Comparison of ENCODE assay signal across 20 mouse cellular contexts in the genomic region with DNA sequence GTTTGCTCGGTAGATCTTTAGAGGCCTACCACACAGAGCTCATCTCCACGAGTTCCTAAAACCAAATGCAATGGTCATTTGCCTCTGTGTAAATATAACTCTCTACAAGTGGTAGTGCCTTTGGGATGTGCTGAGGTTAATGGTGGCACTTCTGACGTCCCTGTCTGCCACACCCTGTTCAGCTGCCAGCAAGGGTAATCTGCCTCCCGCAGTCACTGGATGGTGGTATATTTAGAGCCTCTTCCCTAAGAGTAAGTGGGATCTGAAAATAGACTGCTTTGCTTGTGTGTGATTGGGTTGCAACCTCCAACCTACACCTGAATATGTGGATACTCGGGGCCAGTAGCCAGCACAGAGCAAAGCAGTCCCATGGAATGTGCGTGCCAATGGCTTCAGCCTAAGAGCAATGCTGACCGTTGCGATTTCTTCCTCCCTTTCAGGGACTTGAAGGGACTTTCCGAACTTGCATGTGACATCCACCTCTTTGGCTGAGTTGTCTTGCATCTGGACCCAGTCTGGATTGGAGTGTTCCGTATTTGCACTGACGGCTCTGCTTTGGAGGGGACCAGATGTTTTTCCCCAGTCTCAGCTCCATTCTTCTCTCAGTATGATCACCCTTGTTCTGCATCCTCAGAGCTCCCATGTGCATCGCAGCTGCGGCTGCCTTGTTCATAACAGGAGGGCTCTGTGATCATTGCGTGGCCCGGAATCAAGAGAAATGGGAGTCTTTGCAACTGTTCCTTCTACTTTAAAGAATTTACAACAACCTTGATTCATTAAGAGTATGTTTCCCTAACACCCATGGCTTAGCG. TPM values are rescaled to one million over a fixed set of nuclear protein-coding genes. Genes with fewer than 3 reads are reported as not detected.
DNase-seq lines count a peak whose midpoint lies in the region; ATAC-seq and TF ChIP-seq lines count a peak whose summit lies in the region.
"Had no signal": no experiment of that assay in that cellular context is flagged by ENCODE, and none has a peak within 500 bp of the region (broad histone marks: within the 10 kb centered on the region; RNA-seq: fewer than 3 reads in every experiment).

No protein-coding gene starts in this region.

- H3K4me1 ChIP-seq in heart, embryonic 12.5 days (replicated peaks) = peaks cover 9% of the 10 kb centered on the region; the same call in 1 of the 2 replicates
- H3K4me1 ChIP-seq in heart, postnatal 0 days (ENCODE audit: control insufficient read depth, insufficient read depth) = 0 out of 2 replicates have a peak, but pooled peaks cover 8% of the 10 kb centered on the region
- H3K4me1 ChIP-seq: liver, embryonic 12.5 days had no signal

- H3K36me3 ChIP-seq in heart, embryonic 12.5 days = no peaks in the 10 kb centered on the region
- H3K36me3 ChIP-seq in heart, postnatal 0 days (replicated peaks; ENCODE audit: control insufficient read depth, insufficient read depth, low read length) = no peaks in the 10 kb centered on the region
- H3K36me3 ChIP-seq: hindbrain, embryonic 13.5 days; liver, embryonic 12.5 days had no signal

- peak; percentile 56 for DNase-seq in gastrocnemius, adult 18-20 months (ENCODE audit: low spot score)
- no peak for DNase-seq in gastrocnemius, postnatal 25 days
- DNase-seq in heart, adult 9 months (ENCODE audit: low spot score in 2 of 2) = peak; percentile 12 to 27
- peak; percentile 28 for DNase-seq in brain, adult 2 months (ENCODE audit: low read depth, low spot score)
- DNase-seq in heart, postnatal 0 days (ENCODE audit: low spot score) = peak; percentile 36
- DNase-seq in spleen, adult 18-20 months = no peak
- no peak for DNase-seq in cerebellum, postnatal 10 days
- DNase-seq: B cell, adult 2 months; cerebellum, adult 2 months; kidney, adult 9 months; kidney, postnatal 25 days; lung, embryonic 14.5 days; retina, postnatal 1 day; right cerebral cortex, postnatal 4 days had no signal

- no peak overlapping the region for H3K4me3 ChIP-seq in heart, embryonic 12.5 days
- H3K4me3 ChIP-seq in heart, postnatal 0 days (ENCODE audit: low read depth, low read length) = no peak overlapping the region
- H3K4me3 ChIP-seq: erythroblast, embryonic 14.5 days; hindbrain, embryonic 13.5 days; liver, embryonic 12.5 days had no signal

- no peak for ATAC-seq in heart, embryonic 12.5 days (ENCODE audit: insufficient number of reproducible peaks, low FRiP score)
- peak; percentile 85 for ATAC-seq in heart, postnatal 0 days (ENCODE audit: insufficient read depth, low read depth)
- ATAC-seq: inflammation-experienced regulatory T-cells, adult 6 months; liver, embryonic 12.5 days had no signal

- 73% methylated on average over 16 of the region's 16 CpGs for WGBS in heart, embryonic 12.5 days
- WGBS in heart, postnatal 0 days = 63% methylated on average over 16 of the region's 16 CpGs

- no peak overlapping the region for H3K4me2 ChIP-seq in heart, embryonic 12.5 days
- 0 out of 2 replicates have a peak overlapping the region, but pooled peaks have one; percentile 5 for H3K4me2 ChIP-seq in heart, postnatal 0 days (ENCODE audit: low read depth, low read length)
- H3K4me2 ChIP-seq: hindbrain, embryonic 13.5 days; liver, embryonic 12.5 days; lung, embryonic 14.5 days; midbrain, embryonic 11.5 days had no signal

- no peak for TF ChIP-seq EP300 in heart, postnatal 0 days (IDR thresholded peaks at IDR 0.05; ENCODE audit: low read depth)

- no peak for TF ChIP-seq CTCF in heart, postnatal 0 days (IDR thresholded peaks at IDR 0.05; ENCODE audit: low read depth)

- H3K27ac ChIP-seq in heart, embryonic 12.5 days (ENCODE audit: poor library complexity, severe bottlenecking) = no peak overlapping the region
- peak overlapping the region; percentile 7; the same call in 1 of the 2 replicates for H3K27ac ChIP-seq in heart, postnatal 0 days (ENCODE audit: low read depth)
- H3K27ac ChIP-seq: hindbrain, embryonic 13.5 days; liver, embryonic 12.5 days had no signal

- H3K9ac ChIP-seq in heart, embryonic 12.5 days = no peak overlapping the region
- no peak overlapping the region for H3K9ac ChIP-seq in heart, postnatal 0 days (replicated peaks; ENCODE audit: low read depth, low read length)
- H3K9ac ChIP-seq: hindbrain, embryonic 13.5 days; liver, embryonic 12.5 days; lung, embryonic 14.5 days had no signal

- no peaks in the 10 kb centered on the region for H3K9me3 ChIP-seq in heart, embryonic 12.5 days (replicated peaks)
- H3K9me3 ChIP-seq in heart, postnatal 0 days (replicated peaks; ENCODE audit: control insufficient read depth, low read length) = no peaks in the 10 kb centered on the region
- H3K9me3 ChIP-seq: hindbrain, embryonic 13.5 days; liver, embryonic 12.5 days had no signal

- H3K27me3 ChIP-seq in heart, embryonic 12.5 days (replicated peaks) = no peaks in the 10 kb centered on the region
- H3K27me3 ChIP-seq in heart, postnatal 0 days (ENCODE audit: control insufficient read depth, insufficient read depth, low read length) = no peaks in the 10 kb centered on the region
- H3K27me3 ChIP-seq: liver, embryonic 12.5 days had no signal

RNA-seq across cellular contexts. Expression of gene Rxrg, which starts 9.2 kb away (rescaled TPM):
- 10 to 100 TPM; 54.1 to 60.4 TPM for total RNA-seq in gastrocnemius, adult 18-20 months (2021)
- 10 to 100 TPM; 24.9 to 51.0 TPM for total RNA-seq in gastrocnemius, postnatal 25 days (2021)
- 1.7 TPM in 2 replicates for polyA plus RNA-seq in heart, embryonic 12.5 days (2016; fragmentation: Nextera tagmentation; extraction: Ambion mirVana)
- total RNA-seq in heart, postnatal 0 days (2014; rRNA removed; ENCODE audit: low replicate concordance) = 0.27 and 4.7 TPM in 2 replicates
- 3.0 and 3.2 TPM in 2 replicates for polyA plus RNA-seq in heart, postnatal 0 days (2015; fragmentation: Nextera tagmentation; extraction: Ambion mirVana)
- polyA plus RNA-seq: erythroblast, embryonic 14.5 days; inflammation-experienced regulatory T-cells, adult 6 months had no signal

Comparison
In these comparisons a context has a peak if more than half of its experiments do, and no peak if none do; other contexts are left out.
1. DNase-seq: peak in gastrocnemius, adult 18-20 months (single experiment), heart, adult 9 months (2 of 2), brain, adult 2 months (single experiment) and heart, postnatal 0 days (single experiment); none in gastrocnemius, postnatal 25 days (single experiment), spleen, adult 18-20 months (0 of 2) and cerebellum, postnatal 10 days (0 of 2).